Mouse (Mus musculus) CH12.LX (cell line): ENCODE results near the gene Akap2.

ENCODE experiments used
- CTCF ChIP-seq, 2 experiments: IDR thresholded peaks in 1 of 2; conservative IDR thresholded peaks in 1 of 2; 2 replicates each; pipeline ENCODE4 v1.5.1; 2011 to 2012; ENCODE audit warnings: low read depth in 2 of 2, low read length in 2 of 2, improper control_type of control experiment in 1 of 2, inconsistent platforms in 1 of 2, mild to moderate bottlenecking in 1 of 2, moderate library complexity in 1 of 2
- EP300 ChIP-seq: IDR thresholded peaks from 2 replicates; pipeline ENCODE4 v1.6.1; 2011; ENCODE audit warnings: low read length, improper control_type of control experiment
- ETS1 ChIP-seq: conservative IDR thresholded peaks from 2 replicates; pipeline ENCODE4 v1.6.1; 2012; ENCODE audit warnings: low read depth, mild to moderate bottlenecking, inconsistent platforms, low read length, improper control_type of control experiment, moderate library complexity
- MAFK ChIP-seq: IDR thresholded peaks from 2 replicates; pipeline ENCODE4 v1.6.1; 2011; ENCODE audit warnings: low read length, improper control_type of control experiment; ENCODE audit not compliant: insufficient replicate concordance
- POLR2A ChIP-seq: IDR thresholded peaks from 2 replicates; pipeline ENCODE4 v1.6.1; 2011; ENCODE audit warnings: low read depth, mild to moderate bottlenecking, improper control_type of control experiment, low read length

DNA sequence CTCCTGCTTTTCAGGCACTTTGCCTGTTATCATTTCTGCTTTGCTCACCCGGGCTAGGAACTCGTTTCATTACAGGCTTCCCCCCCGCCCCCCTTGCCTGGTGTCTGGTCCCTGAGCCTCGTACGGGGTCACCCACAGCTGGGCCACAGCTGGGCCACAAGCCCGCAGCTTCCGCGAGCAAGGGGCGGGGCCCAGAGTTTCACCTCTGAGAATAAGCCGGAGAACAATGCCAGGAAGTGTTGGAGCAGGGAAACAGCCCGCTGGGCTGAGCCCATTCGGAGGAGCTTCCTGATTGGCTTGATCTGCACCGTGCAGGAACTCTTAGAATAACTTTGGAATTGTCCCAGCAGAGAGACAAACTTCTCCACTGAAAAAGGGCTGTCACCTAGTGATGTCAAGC, 42.1 kb upstream of the Akap2 start:
- TF ChIP-seq MAFK (no peak), CTCF (conservative IDR thresholded peaks at IDR 0.05 in 1 of 2, IDR thresholded peaks at IDR 0.05 in 1 of 2; ENCODE audit: low read depth in 2 of 2, low read length in 2 of 2) (no peak), ETS1 (peak; percentile 69), EP300 (no peak), POLR2A (no peak)
